Mouse (Mus musculus) ES-Bruce4 (cell line): ENCODE measurements at regions not wholly inside any gene's neighbourhood (a gene's known extent, or its start where the extent isn't known, plus 50 kb on each side); places are given as distances from the start of the nearest gene placed in this dataset.
A peak's percentile ranks its signal among the peaks of the same experiment; 100 is the strongest.

Experiments used
- CTCF ChIP-seq: IDR thresholded peaks from one replicate; pipeline ENCODE4 v1.8.1; 2011; ENCODE audit warnings: low read depth, low read length
- EP300 ChIP-seq: IDR thresholded peaks from 2 replicates; pipeline ENCODE4 v1.6.1; 2011; ENCODE audit warnings: low read depth, low read length; ENCODE audit not compliant: insufficient read depth

GRCm38 (mm10) chr3:133876439-133877072 lies 331.6 kb upstream of the Tet2 start:
- peak; percentile 21 for TF ChIP-seq CTCF
- no peak for TF ChIP-seq EP300
